Mouse (Mus musculus): ENCODE measurements at regions not wholly inside any gene's neighbourhood (a gene's known extent, or its start where the extent isn't known, plus 50 kb on each side); places are given as distances from the start of the nearest gene placed in this dataset.

GRCm38 (mm10) chr1:137086766-137087165 is 126.5 kb upstream of the Nr5a2 start:
- no peaks in the 10 kb centered on the region for H3K9me3 ChIP-seq (replicated peaks; ENCODE audit: insufficient read depth, low read length)
- no peak for TF ChIP-seq GATA1 (IDR thresholded peaks at IDR 0.05; ENCODE audit: low read depth, low read length)
- TF ChIP-seq MAX (IDR thresholded peaks at IDR 0.05; ENCODE audit: low read length): no peak
- TF ChIP-seq UBTF (IDR thresholded peaks at IDR 0.05; ENCODE audit: borderline replicate concordance, insufficient read depth, low read depth, low read length): no peak
- TF ChIP-seq ZKSCAN1 (IDR thresholded peaks at IDR 0.05; ENCODE audit: low read depth, low read length): no peak
- TF ChIP-seq TAL1 (IDR thresholded peaks at IDR 0.05; ENCODE audit: low read length): no peak
- TF ChIP-seq CTCF (IDR thresholded peaks at IDR 0.05 in 2 of 3, conservative IDR thresholded peaks at IDR 0.05 in 1 of 3; ENCODE audit: control insufficient read depth in 1 of 3, insufficient read depth in 1 of 3, low read depth in 2 of 3, low read length in 3 of 3, poor library complexity in 1 of 3, severe bottlenecking in 1 of 3): no peak
- no peak for TF ChIP-seq TBP (IDR thresholded peaks at IDR 0.05; ENCODE audit: low read depth, low read length)
- no peak for TF ChIP-seq ZMIZ1 (IDR thresholded peaks at IDR 0.05; ENCODE audit: low read depth, low read length)
- TF ChIP-seq USF1 (IDR thresholded peaks at IDR 0.05; ENCODE audit: low read depth, low read length): no peak
- TF ChIP-seq POLR2AphosphoS2 (IDR thresholded peaks at IDR 0.05; ENCODE audit: low read length): no peak
- TF ChIP-seq MXI1 (IDR thresholded peaks at IDR 0.05; ENCODE audit: low read depth, low read length): no peak
- no peak for TF ChIP-seq POLR2A (IDR thresholded peaks at IDR 0.05; ENCODE audit: control insufficient read depth in 1 of 2, insufficient read depth in 1 of 2, low read depth in 1 of 2, low read length in 2 of 2, poor library complexity in 1 of 2)
- TF ChIP-seq MEF2A (IDR thresholded peaks at IDR 0.05; ENCODE audit: extremely low read depth, insufficient replicate concordance, low read depth, low read length, poor library complexity, severe bottlenecking): no peak
- no peak for TF ChIP-seq KAT2A (conservative IDR thresholded peaks at IDR 0.05; ENCODE audit: low read depth, low read length)
- no peak for TF ChIP-seq RAD21 (IDR thresholded peaks at IDR 0.05; ENCODE audit: low read depth, low read length)
- TF ChIP-seq SIN3A (IDR thresholded peaks at IDR 0.05; ENCODE audit: low read length): no peak
- TF ChIP-seq POLR2AphosphoS5 (IDR thresholded peaks at IDR 0.05; ENCODE audit: borderline replicate concordance, low read depth, low read length): no peak
- TF ChIP-seq ZC3H11A (IDR thresholded peaks at IDR 0.05; ENCODE audit: low read depth, low read length): no peak
- TF ChIP-seq JUND (IDR thresholded peaks at IDR 0.05; ENCODE audit: low read depth, low read length): no peak
- no peak for TF ChIP-seq CHD1 (IDR thresholded peaks at IDR 0.05; ENCODE audit: low read depth, low read length)
- H3K27me3 ChIP-seq (ENCODE audit: control insufficient read depth in 1 of 2, insufficient read depth in 2 of 2, low read length in 2 of 2): no peaks in the 10 kb centered on the region; a peak in 1 of 4 replicates
- H3K36me3 ChIP-seq (ENCODE audit: control insufficient read depth in 1 of 2, insufficient read depth in 2 of 2, low read length in 2 of 2): no peaks in the 10 kb centered on the region
- no peak overlapping the region for H3K9ac ChIP-seq (ENCODE audit: control insufficient read depth, low read depth, low read length, poor library complexity, severe bottlenecking)
- H3K27ac ChIP-seq (ENCODE audit: control insufficient read depth, low read depth, low read length): no peak overlapping the region
- no peaks in the 10 kb centered on the region for H3K4me1 ChIP-seq (ENCODE audit: control insufficient read depth in 1 of 2, insufficient read depth in 2 of 2, low read length in 2 of 2)
- no peak overlapping the region for H3K4me3 ChIP-seq (ENCODE audit: control insufficient read depth in 1 of 2, insufficient read depth in 1 of 2, low read depth in 2 of 2, low read length in 2 of 2)
- no peaks in the 10 kb centered on the region for H3K79me2 ChIP-seq (ENCODE audit: control insufficient read depth, insufficient read depth, low read length, poor library complexity)
- DNase-seq (ENCODE audit: low read depth, low spot score): no peak

GRCm38 (mm10) chr1:137083500-137083899 is 123.3 kb upstream of the Nr5a2 start:
- no peak overlapping the region for H3K27ac ChIP-seq (ENCODE audit: control insufficient read depth, low read depth, low read length)
- no peaks in the 10 kb centered on the region for H3K9me3 ChIP-seq (replicated peaks; ENCODE audit: insufficient read depth, low read length)
- no peak overlapping the region for H3K9ac ChIP-seq (ENCODE audit: control insufficient read depth, low read depth, low read length, poor library complexity, severe bottlenecking)
- no peaks in the 10 kb centered on the region for H3K27me3 ChIP-seq (ENCODE audit: control insufficient read depth in 1 of 2, insufficient read depth in 2 of 2, low read length in 2 of 2)
- H3K36me3 ChIP-seq (ENCODE audit: control insufficient read depth in 1 of 2, insufficient read depth in 2 of 2, low read length in 2 of 2): no peaks in the 10 kb centered on the region
- H3K4me3 ChIP-seq (ENCODE audit: control insufficient read depth in 1 of 2, insufficient read depth in 1 of 2, low read depth in 2 of 2, low read length in 2 of 2): no peak overlapping the region
- no peak for TF ChIP-seq UBTF (IDR thresholded peaks at IDR 0.05; ENCODE audit: borderline replicate concordance, insufficient read depth, low read depth, low read length)
- H3K4me1 ChIP-seq (ENCODE audit: control insufficient read depth in 1 of 2, insufficient read depth in 2 of 2, low read length in 2 of 2): no peaks in the 10 kb centered on the region
- no peaks in the 10 kb centered on the region for H3K79me2 ChIP-seq (ENCODE audit: control insufficient read depth, insufficient read depth, low read length, poor library complexity)
- DNase-seq (ENCODE audit: low read depth, low spot score): no peak

Measured in MEL (cell line).